Mouse (Mus musculus): Measurements from ENCODE around the gene Kif23. TPM values are rescaled to one million over a fixed set of nuclear protein-coding genes. Genes with fewer than 3 reads are reported as not detected.

The Kif23 gene
- polyA plus RNA-seq, 1 experiment from 2014 or later: 73.5 TPM

GRCm38 (mm10) chr9:61967357-61967756 is 20.8 kb upstream of the Kif23 start:
- Histone ChIP-seq H3K4me2 (no peak overlapping the region), H3K4me1 (peaks cover 10% of the 10 kb centered on the region), H3K9ac (no peak overlapping the region), H3K36me3 (no peaks in the 10 kb centered on the region), H3K27ac (no peak overlapping the region), H3K9me3 (replicated peaks) (no peaks in the 10 kb centered on the region), H3K27me3 (replicated peaks) (peaks cover 22% of the 10 kb centered on the region), H3K4me3 (no peak overlapping the region)
- ATAC-seq: no peak
- 70% methylated on average over 10 of the region's 10 CpGs for WGBS (ENCODE audit: insufficient replicate concordance)

GRCm38 (mm10) chr9:61965987-61966386 is 19.4 kb upstream of the Kif23 start:
- H3K36me3 ChIP-seq: no peaks in the 10 kb centered on the region
- no peak overlapping the region for H3K4me2 ChIP-seq
- no peak overlapping the region for H3K4me3 ChIP-seq
- H3K9ac ChIP-seq: no peak overlapping the region
- H3K9me3 ChIP-seq (replicated peaks): no peaks in the 10 kb centered on the region
- peaks cover 15% of the 10 kb centered on the region; the same call in 1 of the 2 replicates for H3K27me3 ChIP-seq (replicated peaks)
- no peak for ATAC-seq
- WGBS (ENCODE audit: insufficient replicate concordance): 78% methylated on average over 7 of the region's 7 CpGs
- H3K27ac ChIP-seq: no peak overlapping the region
- peaks cover 16% of the 10 kb centered on the region for H3K4me1 ChIP-seq

- H3K36me3 ChIP-seq: no peaks in the 10 kb centered on the region
- peaks cover 15% of the 10 kb centered on the region; the same call in 1 of the 2 replicates for H3K27me3 ChIP-seq (replicated peaks)
- H3K4me2 ChIP-seq: no peak overlapping the region
- ATAC-seq: no peak
- WGBS (ENCODE audit: insufficient replicate concordance): 16% methylated on average over 4 of the region's 4 CpGs
- H3K9me3 ChIP-seq (replicated peaks): no peaks in the 10 kb centered on the region
- peaks cover 21% of the 10 kb centered on the region for H3K4me1 ChIP-seq
- H3K9ac ChIP-seq: no peak overlapping the region
- no peak overlapping the region for H3K4me3 ChIP-seq
- no peak overlapping the region; the same call in 1 of the 2 replicates for H3K27ac ChIP-seq
Observed at GRCm38 (mm10) chr9:61965411-61965930, 18.9 kb upstream of the Kif23 start.

- no peak overlapping the region for H3K9ac ChIP-seq
- no peak overlapping the region for H3K27ac ChIP-seq
- ATAC-seq: no peak
- no peaks in the 10 kb centered on the region for H3K9me3 ChIP-seq (replicated peaks)
- H3K27me3 ChIP-seq (replicated peaks): 0 out of 2 replicates have a peak, but pooled peaks cover 12% of the 10 kb centered on the region
- no peaks in the 10 kb centered on the region for H3K36me3 ChIP-seq
- H3K4me3 ChIP-seq: no peak overlapping the region
- 40% methylated on average over 6 of the region's 6 CpGs for WGBS (ENCODE audit: insufficient replicate concordance)
- peaks cover 21% of the 10 kb centered on the region for H3K4me1 ChIP-seq
- no peak overlapping the region for H3K4me2 ChIP-seq
Observed at GRCm38 (mm10) chr9:61963356-61963755, 16.8 kb upstream of the Kif23 start.

GRCm38 (mm10) chr9:61961181-61961580 is 14.6 kb upstream of the Kif23 start:
- Histone ChIP-seq H3K27ac (no peak overlapping the region), H3K36me3 (no peaks in the 10 kb centered on the region), H3K4me1 (peaks cover 21% of the 10 kb centered on the region), H3K4me3 (no peak overlapping the region), H3K9me3 (replicated peaks) (no peaks in the 10 kb centered on the region), H3K4me2 (no peak overlapping the region), H3K27me3 (replicated peaks) (0 out of 2 replicates have a peak, but pooled peaks cover 6% of the 10 kb centered on the region), H3K9ac (no peak overlapping the region)
- WGBS (ENCODE audit: insufficient replicate concordance): 60% methylated on average over 4 of the region's 4 CpGs
- ATAC-seq: no peak

GRCm38 (mm10) chr9:61960753-61961152 is 14.2 kb upstream of the Kif23 start:
- no peak overlapping the region for H3K27ac ChIP-seq
- no peak overlapping the region for H3K4me2 ChIP-seq
- H3K4me1 ChIP-seq: peaks cover 21% of the 10 kb centered on the region
- no peak overlapping the region for H3K9ac ChIP-seq
- no peaks in the 10 kb centered on the region for H3K9me3 ChIP-seq (replicated peaks)
- no peak overlapping the region for H3K4me3 ChIP-seq
- ATAC-seq: no peak
- 37% methylated on average over 5 of the region's 5 CpGs for WGBS (ENCODE audit: insufficient replicate concordance)
- no peaks in the 10 kb centered on the region for H3K36me3 ChIP-seq
- 0 out of 2 replicates have a peak, but pooled peaks cover 6% of the 10 kb centered on the region for H3K27me3 ChIP-seq (replicated peaks)

GRCm38 (mm10) chr9:61959921-61960569 is 13.5 kb upstream of the Kif23 start:
- 0 out of 2 replicates have a peak, but pooled peaks cover 6% of the 10 kb centered on the region for H3K27me3 ChIP-seq (replicated peaks)
- H3K4me2 ChIP-seq: no peak overlapping the region
- no peak overlapping the region for H3K27ac ChIP-seq
- H3K4me3 ChIP-seq: no peak overlapping the region
- no peaks in the 10 kb centered on the region for H3K36me3 ChIP-seq
- no peaks in the 10 kb centered on the region for H3K9me3 ChIP-seq (replicated peaks)
- peaks cover 17% of the 10 kb centered on the region; the same call in 1 of the 2 replicates for H3K4me1 ChIP-seq
- H3K9ac ChIP-seq: no peak overlapping the region; the same call in 1 of the 2 replicates
- 69% methylated on average over 1 of the region's 1 CpGs for WGBS (ENCODE audit: insufficient replicate concordance)
- ATAC-seq: no peak

- Histone ChIP-seq H3K27ac (no peak overlapping the region), H3K9ac (no peak overlapping the region), H3K36me3 (no peaks in the 10 kb centered on the region), H3K4me3 (no peak overlapping the region), H3K4me2 (no peak overlapping the region), H3K9me3 (replicated peaks) (no peaks in the 10 kb centered on the region), H3K4me1 (peaks cover 5% of the 10 kb centered on the region; the same call in 1 of the 2 replicates), H3K27me3 (replicated peaks) (no peaks in the 10 kb centered on the region)
- ATAC-seq: no peak
Observed at GRCm38 (mm10) chr9:61954707-61955106, 8.1 kb upstream of the Kif23 start.

- 57% methylated on average over 7 of the region's 7 CpGs for WGBS (ENCODE audit: insufficient replicate concordance)
- ATAC-seq: no peak
- H3K9ac ChIP-seq: no peak overlapping the region
Observed at GRCm38 (mm10) chr9:61952241-61952640, 5.7 kb upstream of the Kif23 start.

GRCm38 (mm10) chr9:61947402-61948346 is 1.1 kb upstream of the Kif23 start:
- WGBS (ENCODE audit: insufficient replicate concordance): 9% methylated on average over 24 of the region's 24 CpGs
- Histone ChIP-seq H3K4me3 (peak overlapping the region; percentile 96), H3K9ac (peak overlapping the region; percentile 86; the same call in 1 of the 2 replicates), H3K4me1 (peaks cover 37% of the 10 kb centered on the region), H3K4me2 (peak overlapping the region; percentile 85), H3K9me3 (replicated peaks) (no peaks in the 10 kb centered on the region), H3K27ac (no peak overlapping the region), H3K36me3 (peaks cover 25% of the 10 kb centered on the region), H3K27me3 (replicated peaks) (no peaks in the 10 kb centered on the region)
- ATAC-seq: peak; percentile 71

More at GRCm38 (mm10) chr9:61952241-61952640, 5.7 kb upstream of the Kif23 start:
- H3K27ac ChIP-seq: no peak overlapping the region
- H3K4me1 ChIP-seq: peaks cover 14% of the 10 kb centered on the region
- no peaks in the 10 kb centered on the region for H3K9me3 ChIP-seq (replicated peaks)
- no peak overlapping the region for H3K4me2 ChIP-seq
- H3K4me3 ChIP-seq: no peak overlapping the region
- no peaks in the 10 kb centered on the region for H3K36me3 ChIP-seq
- H3K27me3 ChIP-seq (replicated peaks): no peaks in the 10 kb centered on the region

GRCm38 (mm10) chr9:61945973-61946611 is 482 bp downstream of the Kif23 start:
- Histone ChIP-seq H3K27me3 (replicated peaks) (no peaks in the 10 kb centered on the region), H3K36me3 (peaks cover 41% of the 10 kb centered on the region), H3K4me2 (peak overlapping the region; percentile 85), H3K4me1 (peaks cover 45% of the 10 kb centered on the region), H3K4me3 (peak overlapping the region; percentile 96), H3K27ac (peak overlapping the region; percentile 85), H3K9ac (peak overlapping the region; percentile 86), H3K9me3 (replicated peaks) (no peaks in the 10 kb centered on the region)
- ATAC-seq: peak; percentile 77
- WGBS (ENCODE audit: insufficient replicate concordance): under 1% methylated on average over 38 of the region's 38 CpGs
